Mouse (Mus musculus) activated CD4-positive, CD25-positive, alpha-beta regulatory T cell (primary cell): ENCODE measurements around the gene Nol3. TPM values are rescaled to one million over a fixed set of nuclear protein-coding genes. Genes with fewer than 3 reads are reported as not detected.

Experiments used
- polyA plus RNA-seq, 2 experiments: library from polyadenylated mRNA; unstranded; fragments of 100-300 nt; shearing (Covaris generic); gene quantifications; one replicate each; pipeline ENCODE4 v1.2.1; 2017

The Nol3 gene
- polyA plus RNA-seq = not detected

DNA sequence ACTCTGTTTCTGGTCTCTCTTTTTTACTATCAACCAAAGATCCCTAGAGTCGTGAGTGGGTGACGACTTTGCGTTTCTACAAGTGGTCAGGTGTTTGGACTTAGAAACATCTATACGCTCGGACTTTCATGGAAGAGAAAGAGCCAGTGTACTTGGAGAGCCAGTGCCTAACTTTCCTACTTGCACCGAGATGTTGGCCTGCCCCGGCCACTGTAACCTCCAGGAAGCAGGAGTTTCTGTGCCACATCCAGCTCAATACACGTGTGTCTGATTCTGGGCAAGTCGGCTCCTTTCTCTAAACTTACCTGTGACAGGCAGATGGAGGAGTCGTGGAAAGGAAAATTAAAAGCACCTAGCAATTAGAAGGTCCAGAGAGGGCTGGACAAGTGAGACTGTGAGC is at the start of gene Nol3:
TSS of gene Nol3 (plus strand) at position 301 of the 400 bp plus-strand sequence.

DNA sequence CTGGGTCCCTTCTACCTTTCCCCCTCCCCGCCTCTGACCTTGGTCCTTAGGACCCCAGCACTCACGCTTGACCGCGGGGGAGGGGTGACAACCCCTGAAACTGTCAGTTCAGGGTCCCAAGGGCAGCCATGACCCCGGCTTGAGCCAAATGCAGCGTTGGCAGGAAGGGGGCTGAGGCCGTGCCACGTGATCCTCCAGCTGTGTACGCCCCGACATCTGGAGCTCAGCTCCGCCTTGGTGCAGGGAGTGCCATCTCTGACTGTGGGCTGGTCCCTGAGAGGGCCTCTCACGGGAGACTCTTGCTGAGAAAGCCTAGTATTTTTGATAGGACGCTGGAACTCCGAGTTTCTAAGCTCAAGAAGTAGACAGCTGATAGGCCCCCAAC is 21.0 kb upstream of the Nol3 start, which contains the start of gene B3gnt9:
TSS of gene B3gnt9 (minus strand) at position 188 of the 385 bp plus-strand sequence.

DNA sequence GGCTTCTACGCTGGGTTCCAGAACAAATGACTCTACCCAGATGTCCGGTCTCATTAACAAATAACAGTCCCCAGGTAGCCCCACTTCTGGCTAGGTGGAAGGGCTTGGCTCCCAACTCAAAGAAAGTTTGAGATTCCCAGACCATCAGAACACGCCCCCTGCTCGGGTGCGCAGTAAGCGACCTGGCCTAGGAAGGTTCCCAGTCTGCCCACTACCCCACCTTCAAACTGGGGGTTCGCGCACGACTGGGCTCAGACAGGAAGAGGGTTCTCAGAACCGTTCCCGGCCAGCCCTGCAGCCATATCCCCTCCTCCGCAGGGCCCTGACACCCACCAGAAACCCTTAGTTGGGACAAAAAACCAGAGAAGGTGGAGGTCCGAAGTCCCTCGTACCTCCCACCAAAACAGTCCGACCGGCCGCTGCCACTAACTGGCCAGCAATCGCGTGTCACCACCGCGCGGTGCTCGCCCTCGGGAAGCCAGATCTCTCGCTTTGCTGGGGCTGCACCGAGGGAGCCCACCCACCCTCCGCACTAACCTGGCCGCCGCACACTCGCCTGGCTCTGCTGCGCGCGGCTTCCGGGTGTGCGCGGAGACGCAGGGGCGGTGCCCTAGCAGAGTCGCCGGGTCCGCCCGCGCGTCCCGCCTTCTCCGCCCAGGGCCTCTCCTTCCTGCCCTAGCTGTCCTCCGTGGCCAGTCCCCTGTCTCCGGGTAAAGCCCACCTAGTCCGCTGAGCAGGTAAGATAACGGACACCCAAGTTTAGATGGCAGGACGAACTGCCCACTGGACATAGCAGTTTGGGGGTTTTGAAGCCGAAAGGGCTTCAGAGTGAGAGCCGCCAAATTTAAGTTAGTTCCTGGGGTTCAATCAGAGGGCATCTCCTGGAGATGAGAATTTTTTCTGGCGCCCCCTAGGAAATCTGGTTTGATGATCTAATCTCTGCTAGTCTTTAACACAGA is 11.6 kb upstream of the Nol3 start, which contains the start of the genes Tradd and Fbxl8:
TSS of gene Tradd (minus strand) at position 586 of the 959 bp plus-strand sequence.
TSS of gene Fbxl8 (plus strand) at position 625 of the 959 bp plus-strand sequence.

DNA sequence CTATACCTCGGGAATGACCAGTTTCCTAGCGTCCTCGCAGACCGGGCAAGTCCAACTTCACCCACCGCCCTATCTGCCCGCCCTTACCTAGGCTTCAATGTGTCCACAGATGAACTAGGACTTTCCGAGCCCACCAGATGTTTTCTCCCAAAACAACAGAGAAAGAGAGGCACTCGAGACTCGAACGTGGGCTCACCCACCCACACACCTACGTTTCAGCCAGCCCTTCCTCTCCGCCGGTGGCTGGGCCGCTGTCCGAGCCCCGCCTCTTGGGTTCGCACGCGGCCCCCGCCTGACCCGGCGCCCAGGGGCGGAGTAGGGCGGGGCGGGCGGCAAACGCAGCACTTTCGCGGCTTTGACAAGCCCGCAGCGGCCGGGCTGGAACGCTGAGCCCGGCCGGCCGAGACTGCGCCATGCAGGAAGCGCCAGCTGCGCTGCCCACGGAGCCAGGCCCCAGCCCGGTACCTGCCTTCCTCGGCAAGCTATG is 6.4 kb upstream of the Nol3 start, which contains the start of gene Hsf4:
TSS of gene Hsf4 (plus strand) at position 341 of the 487 bp plus-strand sequence.

DNA sequence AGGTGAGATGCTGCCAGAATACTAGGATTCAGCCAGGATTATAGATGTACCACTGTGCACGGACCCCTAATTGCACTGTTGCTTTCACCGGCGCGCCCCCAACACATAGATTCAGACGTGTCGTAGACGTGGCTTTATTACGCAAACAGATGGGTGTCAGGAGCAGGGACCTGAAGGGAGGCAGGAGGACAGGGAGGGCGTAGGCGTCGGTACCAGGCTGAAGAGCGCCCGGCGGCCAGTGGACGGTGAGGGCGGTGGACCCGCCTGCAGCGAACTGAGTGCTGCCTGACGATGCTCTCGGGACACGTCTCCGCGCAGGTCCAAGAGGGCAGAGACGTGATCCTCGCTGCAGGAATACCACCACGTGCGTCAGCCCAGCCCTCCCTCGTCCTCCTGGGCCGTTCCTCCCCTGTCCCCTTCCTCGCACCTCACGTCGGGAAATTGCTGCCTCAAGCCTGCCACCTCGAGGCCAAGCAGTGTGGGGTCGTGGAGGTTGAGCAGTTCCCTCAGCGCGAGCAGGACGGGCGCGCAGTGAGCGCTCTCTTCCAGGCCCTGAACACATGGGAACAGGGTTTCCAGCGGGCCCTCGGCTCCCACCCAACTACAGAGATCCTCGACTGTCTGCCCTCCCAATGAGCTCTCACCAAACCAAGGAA is 14.0 kb downstream of the Nol3 start, which contains the start of gene 4931428F04Rik:
TSS of gene 4931428F04Rik (minus strand) at position 60 of the 656 bp plus-strand sequence.

DNA sequence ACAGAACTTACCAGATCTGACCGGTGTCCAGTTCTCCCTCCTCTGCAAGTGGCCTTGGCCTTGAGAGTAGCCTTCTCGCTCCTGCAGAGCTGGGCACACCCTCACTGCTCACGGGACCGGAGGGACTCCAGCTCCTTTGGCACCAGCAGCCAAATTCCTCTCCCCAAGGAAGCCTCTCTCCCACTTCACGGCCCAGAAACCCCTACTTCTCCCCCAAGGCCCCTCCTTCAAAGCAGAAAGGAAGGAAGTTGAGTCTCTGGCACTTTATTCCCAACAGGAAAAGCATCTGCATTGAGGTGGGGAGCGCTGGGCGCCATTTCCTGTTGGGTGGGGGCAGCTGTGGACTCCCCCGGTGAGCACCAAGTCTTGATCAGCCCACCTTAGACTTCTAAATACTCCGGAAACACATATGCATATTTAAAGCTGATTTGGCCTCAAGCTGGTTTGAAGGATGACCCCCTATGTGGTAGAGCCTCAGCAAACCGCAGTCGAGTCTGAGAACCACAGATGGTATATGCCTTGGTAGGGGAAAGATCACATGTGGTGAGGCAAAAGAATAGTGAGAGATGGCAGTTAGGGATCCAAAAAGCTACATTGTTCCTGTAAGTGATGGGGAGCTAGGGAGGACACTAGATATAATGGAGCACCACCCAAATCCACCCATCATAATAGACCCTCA is 20.1 kb downstream of the Nol3 start, which contains the start of gene Exoc3l:
TSS of gene Exoc3l (minus strand) at position 207 of the 679 bp plus-strand sequence.

DNA sequence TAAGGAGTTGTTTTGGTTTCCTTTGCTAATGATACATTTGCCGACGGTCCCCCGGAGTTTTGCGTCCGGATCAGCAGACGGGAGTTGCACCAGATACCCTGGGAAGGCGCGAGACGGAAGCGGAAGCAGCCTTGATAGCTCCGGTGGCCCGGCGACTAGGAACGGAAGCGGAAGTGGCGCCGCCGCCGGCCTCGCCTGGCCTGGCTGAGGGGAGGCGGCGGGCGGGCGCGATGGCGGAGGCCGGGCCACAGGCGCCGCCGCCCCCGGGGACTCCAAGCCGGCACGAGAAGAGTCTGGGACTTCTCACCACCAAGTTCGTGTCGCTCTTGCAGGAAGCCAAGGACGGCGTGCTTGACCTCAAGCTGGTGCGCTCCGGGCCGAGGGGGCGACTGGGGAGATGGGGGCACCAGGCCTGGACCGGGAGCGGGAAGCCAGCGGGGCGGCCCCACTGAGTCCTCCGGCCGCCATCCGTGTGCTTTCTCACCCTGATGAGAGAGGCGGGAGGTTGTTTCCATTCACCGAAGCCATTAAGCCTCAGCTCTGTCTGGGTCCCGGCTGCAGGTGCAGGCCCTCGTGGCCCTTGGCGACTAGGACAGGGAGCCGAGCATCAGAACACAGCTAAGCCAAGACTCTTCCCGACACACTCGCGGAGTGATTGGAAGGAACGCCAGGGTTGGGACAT is 21.7 kb downstream of the Nol3 start, which contains the start of gene E2f4:
TSS of gene E2f4 (plus strand) at position 153 of the 682 bp plus-strand sequence.

DNA sequence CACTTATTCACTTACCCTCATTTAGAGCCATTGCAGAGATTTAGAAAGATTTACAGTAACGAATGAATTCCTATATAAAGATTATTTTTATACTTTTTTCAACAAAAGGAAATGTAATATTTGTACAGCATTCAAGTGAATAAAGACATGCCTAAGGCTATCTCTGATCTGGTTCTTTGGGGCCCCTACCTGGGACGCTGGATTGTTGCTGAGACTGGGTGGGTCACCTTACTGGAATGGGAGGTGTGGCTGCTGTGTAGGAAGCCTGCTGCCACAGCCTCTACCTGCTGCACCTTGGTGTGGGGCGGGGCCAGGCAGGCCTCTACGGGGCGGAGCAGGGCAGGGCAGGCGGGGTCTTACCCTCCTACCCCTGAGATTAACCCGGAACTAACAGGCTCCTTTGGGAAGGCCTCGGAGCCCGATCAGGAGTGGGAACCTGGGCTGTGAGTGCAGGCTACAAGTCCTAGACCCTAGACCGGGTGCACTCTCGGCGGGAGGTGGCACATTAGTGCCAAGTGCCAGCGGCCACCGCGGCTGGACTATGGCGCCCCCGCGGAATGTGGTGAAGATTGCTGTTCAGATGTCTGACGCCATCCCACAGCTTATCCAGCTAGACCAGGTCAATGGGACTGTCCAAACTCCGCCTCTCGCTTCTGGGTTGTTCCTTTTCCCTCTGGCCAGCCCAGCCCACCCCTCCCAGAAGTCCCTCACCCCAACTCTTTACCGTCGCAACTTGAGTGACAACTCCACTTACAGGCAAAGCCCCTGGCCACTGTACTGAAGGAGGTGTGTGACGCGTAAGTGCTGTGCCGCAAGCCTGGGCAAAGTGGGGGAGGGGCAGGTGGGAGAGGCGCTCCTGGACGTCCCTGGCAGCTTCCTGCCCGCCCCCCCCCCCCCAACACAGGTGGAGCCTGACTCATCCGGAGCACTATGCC is 29.5 kb downstream of the Nol3 start, which contains the start of gene Elmo3:
TSS of gene Elmo3 (plus strand) at position 391 of the 935 bp plus-strand sequence.

DNA sequence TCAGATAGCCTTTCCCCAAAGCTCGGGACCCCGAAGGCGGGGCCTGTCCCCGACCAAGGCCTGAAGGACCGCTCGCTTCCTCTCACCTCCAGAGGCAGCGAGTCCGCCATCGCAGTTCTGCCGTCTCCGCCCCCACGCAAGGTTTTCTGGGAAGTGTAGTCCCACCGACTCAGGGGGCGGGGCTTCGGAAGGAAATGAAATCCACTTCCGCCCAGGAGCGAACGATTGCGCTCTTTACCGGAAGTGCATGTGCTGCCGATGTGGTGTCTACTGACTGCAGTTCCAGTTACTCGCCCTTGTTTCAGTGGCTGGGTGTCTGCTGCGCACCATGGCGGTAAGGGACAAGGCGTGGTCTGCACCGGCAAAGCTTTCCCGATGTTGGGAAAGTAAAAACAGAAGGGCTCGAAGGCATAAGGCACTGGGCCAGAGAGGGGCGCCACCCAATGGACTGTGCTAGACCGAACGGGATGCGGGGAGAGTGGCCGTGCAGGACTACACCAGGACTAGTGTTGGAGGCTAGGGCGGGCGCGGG is 50.3 kb downstream of the Nol3 start, which contains the start of the genes Lrrc29 and Tmem208:
TSS of gene Lrrc29 (minus strand) at position 138 of the 532 bp plus-strand sequence.
TSS of gene Tmem208 (plus strand) at position 214 of the 532 bp plus-strand sequence.

Other genes with a start within 250 kb of the Nol3 start
- not detected for gene Ces3a, start 227.5 kb upstream of the Nol3 start, polyA plus RNA-seq
- gene Ces3b, start 192.4 kb upstream of the Nol3 start, polyA plus RNA-seq = under 1 TPM in 1 of 2 experiments, not detected in 1; 0.10 TPM
- under 1 TPM in 1 of 2 experiments, not detected in 1; 0.07 TPM for gene Ces4a, start 144.3 kb upstream of the Nol3 start, polyA plus RNA-seq
- 100 to 1,000 TPM; 115 to 135 TPM for gene Cbfb, start 105.5 kb upstream of the Nol3 start, polyA plus RNA-seq
- gene D230025D16Rik, start 51.0 kb upstream of the Nol3 start, polyA plus RNA-seq = 10 to 100 TPM; 22.1 to 29.3 TPM
- 1 to 10 TPM; 1.2 to 2.0 TPM for gene B3gnt9, start 21.0 kb upstream of the Nol3 start, polyA plus RNA-seq
- 10 to 100 TPM; 58.0 to 82.4 TPM for gene Tradd, start 11.5 kb upstream of the Nol3 start, polyA plus RNA-seq
- 10 to 100 TPM; 16.9 to 24.8 TPM for gene Fbxl8, start 11.5 kb upstream of the Nol3 start, polyA plus RNA-seq
- under 1 TPM; 0.92 to 0.93 TPM for gene Hsf4, start 6.3 kb upstream of the Nol3 start, polyA plus RNA-seq
- gene 4931428F04Rik, start 13.7 kb downstream of the Nol3 start, polyA plus RNA-seq = 1 to 10 TPM in 1 of 2 experiments, under 1 TPM in 1; 0.60 to 2.2 TPM
- gene Exoc3l, start 20.0 kb downstream of the Nol3 start, polyA plus RNA-seq = 1 to 10 TPM; 1.0 to 1.3 TPM
- 100 to 1,000 TPM; 156 to 166 TPM for gene E2f4, start 21.5 kb downstream of the Nol3 start, polyA plus RNA-seq
- 10 to 100 TPM in 1 of 2 experiments, 1 to 10 TPM in 1; 4.4 to 10.1 TPM for gene Elmo3, start 29.5 kb downstream of the Nol3 start, polyA plus RNA-seq
- 1 to 10 TPM; 3.3 TPM for gene Lrrc29, start 50.1 kb downstream of the Nol3 start, polyA plus RNA-seq
- 100 to 1,000 TPM; 127 to 128 TPM for gene Tmem208, start 50.2 kb downstream of the Nol3 start, polyA plus RNA-seq
- gene Fhod1, start 71.8 kb downstream of the Nol3 start, polyA plus RNA-seq = 1 to 10 TPM; 1.3 to 2.4 TPM
- gene Slc9a5, start 72.7 kb downstream of the Nol3 start, polyA plus RNA-seq = 1 to 10 TPM in 1 of 2 experiments, under 1 TPM in 1; 0.10 to 2.2 TPM
- 1 to 10 TPM in 1 of 2 experiments, not detected in 1; 1.1 TPM for gene Plekhg4, start 97.1 kb downstream of the Nol3 start, polyA plus RNA-seq
- under 1 TPM in 1 of 2 experiments, not detected in 1; 0.63 TPM for gene Kctd19, start 137.4 kb downstream of the Nol3 start, polyA plus RNA-seq
- not detected for gene Lrrc36, start 137.4 kb downstream of the Nol3 start, polyA plus RNA-seq
- 1 to 10 TPM in 1 of 2 experiments, not detected in 1; 1.8 TPM for gene Tppp3, start 195.4 kb downstream of the Nol3 start, polyA plus RNA-seq
- gene Zdhhc1, start 220.8 kb downstream of the Nol3 start, polyA plus RNA-seq = 1 to 10 TPM; 1.5 to 4.3 TPM
- gene Hsd11b2, start 242.6 kb downstream of the Nol3 start, polyA plus RNA-seq = under 1 TPM in 1 of 2 experiments, not detected in 1; 0.37 TPM